Mouse (Mus musculus): ENCODE results near the gene Eml1.
A peak's percentile ranks its signal among the peaks of the same experiment; 100 is the strongest.

The Eml1 gene

GRCm38 (mm10) chr12:108422495-108422857, 51.7 kb downstream of the Eml1 start:
- peak; percentile 84 for DNase-seq (ENCODE audit: low spot score)

GRCm38 (mm10) chr12:108422858-108423631, 52.3 kb downstream of the Eml1 start:
- peak; percentile 88 for DNase-seq (ENCODE audit: low spot score)

GRCm38 (mm10) chr12:108430964-108431363, 60.2 kb downstream of the Eml1 start:
- no peak for DNase-seq (ENCODE audit: low spot score)

- DNase-seq (ENCODE audit: low spot score) = peak; percentile 69
Observed at GRCm38 (mm10) chr12:108431714-108432113, 61.0 kb downstream of the Eml1 start.

- no peak for DNase-seq (ENCODE audit: low spot score)
Observed at GRCm38 (mm10) chr12:108432578-108432977, 61.8 kb downstream of the Eml1 start.

GRCm38 (mm10) chr12:108433030-108433429, 62.3 kb downstream of the Eml1 start:
- DNase-seq (ENCODE audit: low spot score) = no peak

- no peak for DNase-seq (ENCODE audit: low spot score)
Observed at GRCm38 (mm10) chr12:108433498-108433897, 62.7 kb downstream of the Eml1 start.

- DNase-seq (ENCODE audit: low spot score) = no peak
Observed at GRCm38 (mm10) chr12:108435444-108436015, 64.8 kb downstream of the Eml1 start.

- DNase-seq (ENCODE audit: low spot score) = no peak
Observed at GRCm38 (mm10) chr12:108436029-108436923, 65.5 kb downstream of the Eml1 start.

GRCm38 (mm10) chr12:108437446-108437845, 66.7 kb downstream of the Eml1 start:
- DNase-seq (ENCODE audit: low spot score) = no peak

GRCm38 (mm10) chr12:108443271-108443670, 72.5 kb downstream of the Eml1 start:
- DNase-seq (ENCODE audit: low spot score) = peak; percentile 84

- no peak for DNase-seq (ENCODE audit: low spot score)
Observed at GRCm38 (mm10) chr12:108443708-108444107, 73.0 kb downstream of the Eml1 start.

- peak; percentile 75 for DNase-seq (ENCODE audit: low spot score)
Observed at GRCm38 (mm10) chr12:108444166-108445115, 73.7 kb downstream of the Eml1 start.

GRCm38 (mm10) chr12:108446721-108447120, 76.0 kb downstream of the Eml1 start:
- DNase-seq (ENCODE audit: low spot score) = no peak

GRCm38 (mm10) chr12:108448396-108448795, 77.6 kb downstream of the Eml1 start:
- DNase-seq (ENCODE audit: low spot score) = no peak

- no peak for DNase-seq (ENCODE audit: low spot score)
Observed at GRCm38 (mm10) chr12:108449935-108450334, 79.2 kb downstream of the Eml1 start.

GRCm38 (mm10) chr12:108450546-108450945, 79.8 kb downstream of the Eml1 start:
- no peak for DNase-seq (ENCODE audit: low spot score)

- DNase-seq (ENCODE audit: low spot score) = no peak
Observed at GRCm38 (mm10) chr12:108452151-108452874, 81.6 kb downstream of the Eml1 start.

GRCm38 (mm10) chr12:108453561-108454044, 82.8 kb downstream of the Eml1 start:
- no peak for DNase-seq (ENCODE audit: low spot score)

GRCm38 (mm10) chr12:108455004-108455403, 84.2 kb downstream of the Eml1 start:
- DNase-seq (ENCODE audit: low spot score) = no peak

GRCm38 (mm10) chr12:108472898-108473297, 102.1 kb downstream of the Eml1 start:
- DNase-seq (ENCODE audit: low spot score) = no peak
